ENCODE assay signal across 7 mouse cellular contexts in the genomic region with DNA sequence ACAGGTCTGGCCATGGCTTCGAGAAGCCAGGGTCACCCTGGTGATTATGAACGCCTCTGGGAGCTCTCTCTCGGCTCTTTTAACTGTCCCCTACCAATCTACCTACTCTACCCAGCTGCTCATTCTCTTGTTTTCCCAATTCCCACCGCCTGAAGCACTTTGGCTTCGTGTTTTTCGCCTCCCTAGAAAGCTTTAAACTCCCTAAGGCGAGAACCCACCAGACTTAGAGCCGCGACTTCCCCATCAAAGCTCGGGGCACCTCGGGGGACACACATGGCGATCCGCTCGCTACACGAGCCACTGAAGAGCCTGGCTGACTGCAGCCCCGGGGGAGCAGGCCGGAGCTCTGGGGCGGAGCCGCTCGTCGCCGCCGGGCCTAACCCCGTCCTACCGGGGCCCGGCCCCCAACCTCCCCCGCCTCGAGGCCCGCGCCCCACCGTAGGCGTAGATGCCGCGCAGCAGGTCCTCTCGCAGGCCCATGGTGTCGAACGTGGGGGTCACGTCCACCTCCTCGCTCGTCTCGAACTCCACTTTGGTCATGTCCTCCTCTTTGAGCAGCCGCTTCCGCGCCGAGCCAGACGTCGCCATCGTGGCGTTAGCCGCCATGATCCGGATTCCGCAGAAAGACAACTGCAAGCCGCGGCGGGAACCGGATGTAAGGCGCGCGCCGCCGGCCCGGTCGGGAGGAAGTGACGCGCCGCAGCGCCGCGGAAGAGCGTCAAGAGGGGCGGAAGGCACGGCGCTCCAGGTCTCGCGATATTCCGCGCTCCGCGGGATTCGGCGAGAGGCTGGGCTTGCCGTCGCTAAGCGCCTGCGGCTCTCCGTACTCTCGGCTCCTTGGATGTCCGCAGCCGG. TPM values are rescaled to one million over a fixed set of nuclear protein-coding genes. Genes with fewer than 3 reads are reported as not detected.
DNase-seq lines count a peak whose midpoint lies in the region; ATAC-seq lines count a peak whose summit lies in the region.

A gene (minus strand): TSS at position 699 of the 855 bp plus-strand sequence.

- H3K36me3 ChIP-seq in embryonic facial prominence, embryonic 11.5 days (replicated peaks; ENCODE audit: control insufficient read depth, insufficient read depth, low read depth, low read length), result peaks cover 9% of the 10 kb centered on the region
- H3K36me3 ChIP-seq in limb, embryonic 10.5 days, result peaks cover 38% of the 10 kb centered on the region
- peaks cover 36% of the 10 kb centered on the region for H3K36me3 ChIP-seq in midbrain, embryonic 13.5 days

- no peaks in the 10 kb centered on the region for H3K27me3 ChIP-seq in embryonic facial prominence, embryonic 11.5 days (ENCODE audit: control insufficient read depth, insufficient read depth, low read length)
- peaks cover 9% of the 10 kb centered on the region; the same call in 1 of the 2 replicates for H3K27me3 ChIP-seq in limb, embryonic 10.5 days (ENCODE audit: low read depth, poor library complexity, severe bottlenecking)
- peaks cover 2% of the 10 kb centered on the region; the same call in 1 of the 2 replicates for H3K27me3 ChIP-seq in midbrain, embryonic 13.5 days

- no peaks in the 10 kb centered on the region for H3K9me3 ChIP-seq in embryonic facial prominence, embryonic 11.5 days (replicated peaks; ENCODE audit: control insufficient read depth, low read length)
- no peaks in the 10 kb centered on the region for H3K9me3 ChIP-seq in limb, embryonic 10.5 days (replicated peaks)
- no peaks in the 10 kb centered on the region for H3K9me3 ChIP-seq in midbrain, embryonic 13.5 days

- under 1% methylated on average over 89 of the region's 89 CpGs for WGBS in embryonic facial prominence, embryonic 11.5 days
- WGBS in limb, embryonic 10.5 days, result under 1% methylated on average over 89 of the region's 89 CpGs
- 0% methylated on average over 89 of the region's 89 CpGs for WGBS in midbrain, embryonic 13.5 days

- H3K4me1 ChIP-seq in embryonic facial prominence, embryonic 11.5 days (ENCODE audit: control insufficient read depth, insufficient read depth, low read length), result no peaks in the 10 kb centered on the region
- peaks cover 21% of the 10 kb centered on the region for H3K4me1 ChIP-seq in limb, embryonic 10.5 days
- peaks cover 29% of the 10 kb centered on the region for H3K4me1 ChIP-seq in midbrain, embryonic 13.5 days (replicated peaks)

- DNase-seq in adrenal gland, postnatal 14 days, result peak; percentile 97
- DNase-seq in embryonic facial prominence, embryonic 11.5 days (ENCODE audit: low spot score), result peak; percentile 99
- peak; percentile 86 for DNase-seq in kidney, adult 11 months
- peak; percentile 99 for DNase-seq in limb, embryonic 10.5 days (ENCODE audit: low spot score)
- peak; percentile 97 for DNase-seq in spleen, adult 12 weeks (ENCODE audit: low spot score)

- H3K9ac ChIP-seq in embryonic facial prominence, embryonic 11.5 days (replicated peaks; ENCODE audit: low read length), result peak within 1 kb of the TSS; percentile 98
- peak within 1 kb of the TSS; percentile 96 for H3K9ac ChIP-seq in midbrain, embryonic 13.5 days (replicated peaks)

- H3K4me3 ChIP-seq in embryonic facial prominence, embryonic 11.5 days (ENCODE audit: low read depth, low read length), result peak within 1 kb of the TSS; percentile 98
- H3K4me3 ChIP-seq in limb, embryonic 10.5 days, result peak within 1 kb of the TSS; percentile 87
- peak within 1 kb of the TSS; percentile 93 for H3K4me3 ChIP-seq in midbrain, embryonic 13.5 days (replicated peaks)

- peak within 1 kb of the TSS; percentile 71 for H3K4me2 ChIP-seq in embryonic facial prominence, embryonic 11.5 days (ENCODE audit: low read depth, low read length)
- H3K4me2 ChIP-seq in midbrain, embryonic 13.5 days (replicated peaks), result peak within 1 kb of the TSS; percentile 81

- peak within 1 kb of the TSS; percentile 89 for H3K27ac ChIP-seq in embryonic facial prominence, embryonic 11.5 days (replicated peaks; ENCODE audit: low read depth, low read length)
- H3K27ac ChIP-seq in limb, embryonic 10.5 days, result peak within 1 kb of the TSS; percentile 98
- peak within 1 kb of the TSS; percentile 98 for H3K27ac ChIP-seq in midbrain, embryonic 13.5 days

- peak; percentile 90 for ATAC-seq in embryonic facial prominence, embryonic 11.5 days (replicated peaks; ENCODE audit: insufficient number of reproducible peaks, low FRiP score, low TSS enrichment, low read depth)
- ATAC-seq in granulocyte monocyte progenitor cell, adult 5-6 weeks (replicated peaks; ENCODE audit: poor library complexity, severe bottlenecking), result peak; percentile 90
- ATAC-seq in midbrain, embryonic 13.5 days, result peak; percentile 96

RNA-seq across cellular contexts. Expression of the gene that starts here (rescaled TPM):
- total RNA-seq in adrenal gland, postnatal 14 days (2021), result 129 and 132 TPM in 2 replicates
- polyA plus RNA-seq in embryonic facial prominence, embryonic 11.5 days (2014; fragmentation: Nextera tagmentation; extraction: Ambion mirVana), result 392 and 414 TPM in 2 replicates
- total RNA-seq in granulocyte monocyte progenitor cell, adult 5-6 weeks (2014; fragmentation: Nextera tagmentation), result 280 and 311 TPM in 2 replicates
- total RNA-seq in granulocyte monocyte progenitor cell, adult 5-6 weeks (2017), result 188 and 228 TPM in 2 replicates
- 503 and 564 TPM in 2 replicates for polyA plus RNA-seq in limb, embryonic 10.5 days (2016; fragmentation: Nextera tagmentation; extraction: Ambion mirVana)
- 317 and 341 TPM in 2 replicates for polyA plus RNA-seq in midbrain, embryonic 13.5 days (2015; fragmentation: Nextera tagmentation; extraction: Ambion mirVana)

Comparison
In these comparisons a context has a peak if more than half of its experiments do, and no peak if none do; other contexts are left out.
1. Peak in every context shown above with its lines: DNase-seq, ATAC-seq, H3K4me3 ChIP-seq and H3K27ac ChIP-seq.